Mouse (Mus musculus): ENCODE measurements at regions not wholly inside any gene's neighbourhood (a gene's known extent, or its start where the extent isn't known, plus 50 kb on each side); places are given as distances from the start of the nearest gene placed in this dataset.

DNA sequence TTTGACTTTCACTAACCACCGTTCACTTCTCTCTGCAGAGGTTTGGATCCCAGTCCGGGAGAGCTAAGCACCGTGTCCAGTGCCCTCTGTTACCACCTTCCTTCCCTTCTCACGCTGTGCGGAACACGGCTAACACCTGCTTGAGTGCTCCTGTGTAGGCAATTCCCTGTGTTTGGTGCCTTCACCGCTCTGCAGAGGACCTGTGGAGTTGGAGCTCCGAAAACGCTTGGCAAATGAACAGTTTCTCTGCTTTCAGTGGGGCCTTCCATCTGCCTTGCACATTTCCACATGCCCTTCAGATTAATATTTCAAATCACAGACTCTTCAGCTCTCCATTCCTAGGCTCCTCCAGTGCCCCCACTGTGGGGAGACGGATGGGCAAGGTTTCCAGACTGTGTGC is 227.7 kb upstream of the Daam1 start:
- WGBS = 95% methylated on average over 10 of the region's 10 CpGs
- no peak for ATAC-seq (replicated peaks)

GRCm38 (mm10) chr12:71606366-71606765 is 224.5 kb upstream of the Daam1 start:
- H3K4me3 ChIP-seq = no peak overlapping the region
- 32% methylated on average over 3 of the region's 3 CpGs for WGBS
- no peak for ATAC-seq (replicated peaks)
- H3K4me1 ChIP-seq = peaks cover 14% of the 10 kb centered on the region
- H3K9me3 ChIP-seq = no peaks in the 10 kb centered on the region
- H3K9ac ChIP-seq (replicated peaks) = no peak overlapping the region
- peak overlapping the region; percentile 67 for H3K27ac ChIP-seq (replicated peaks)
- H3K36me3 ChIP-seq = no peaks in the 10 kb centered on the region
- no peak overlapping the region for H3K4me2 ChIP-seq (replicated peaks)
- H3K27me3 ChIP-seq = no peaks in the 10 kb centered on the region

More for the DNA sequence above, 227.7 kb upstream of the Daam1 start:
- no peak overlapping the region for H3K27ac ChIP-seq (replicated peaks)
- peaks cover 18% of the 10 kb centered on the region for H3K4me1 ChIP-seq
- no peak overlapping the region for H3K4me3 ChIP-seq
- no peak overlapping the region for H3K4me2 ChIP-seq (replicated peaks)
- no peaks in the 10 kb centered on the region for H3K9me3 ChIP-seq
- H3K27me3 ChIP-seq = no peaks in the 10 kb centered on the region
- no peaks in the 10 kb centered on the region for H3K36me3 ChIP-seq
- H3K9ac ChIP-seq (replicated peaks) = no peak overlapping the region

- ATAC-seq (replicated peaks) = no peak
- WGBS = 94% methylated on average over 4 of the region's 4 CpGs
Measured at GRCm38 (mm10) chr12:71607966-71608365, 222.9 kb upstream of the Daam1 start.

DNA sequence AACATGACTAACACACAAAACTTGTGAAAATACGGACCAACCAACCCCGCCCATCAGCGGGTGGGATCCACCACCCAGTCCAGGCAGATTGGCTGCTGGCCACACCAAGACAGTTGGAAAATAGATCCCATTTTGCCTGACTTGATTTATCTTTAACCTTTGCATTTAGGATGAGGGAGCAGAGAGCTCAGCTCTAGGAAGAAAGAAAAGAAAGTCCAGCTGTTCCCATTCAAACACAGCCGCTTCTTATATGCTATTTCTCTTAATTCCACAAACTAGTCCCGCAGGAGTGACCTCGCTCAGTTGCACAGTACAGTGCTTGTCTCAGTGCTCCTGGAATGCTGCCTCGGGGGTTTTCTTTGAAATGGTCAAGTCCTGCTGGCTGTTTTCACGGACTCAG is 217.6 kb upstream of the Daam1 start:
- WGBS = 77% methylated on average over 8 of the region's 8 CpGs
- Histone ChIP-seq H3K27me3 (no peaks in the 10 kb centered on the region), H3K9me3 (no peaks in the 10 kb centered on the region), H3K4me2 (replicated peaks) (no peak overlapping the region), H3K4me3 (no peak overlapping the region), H3K36me3 (no peaks in the 10 kb centered on the region), H3K4me1 (0 out of 2 replicates have a peak, but pooled peaks cover 3% of the 10 kb centered on the region), H3K9ac (replicated peaks) (no peak overlapping the region), H3K27ac (replicated peaks) (no peak overlapping the region)
- no peak for ATAC-seq (replicated peaks)

More at GRCm38 (mm10) chr12:71607966-71608365, 222.9 kb upstream of the Daam1 start:
- Histone ChIP-seq H3K4me3 (no peak overlapping the region), H3K27ac (replicated peaks) (no peak overlapping the region), H3K4me1 (peaks cover 12% of the 10 kb centered on the region; the same call in 1 of the 2 replicates), H3K9me3 (no peaks in the 10 kb centered on the region), H3K27me3 (no peaks in the 10 kb centered on the region), H3K4me2 (replicated peaks) (no peak overlapping the region), H3K36me3 (no peaks in the 10 kb centered on the region), H3K9ac (replicated peaks) (no peak overlapping the region)

GRCm38 (mm10) chr12:71614945-71615344 is 215.9 kb upstream of the Daam1 start:
- 0 out of 2 replicates have a peak, but pooled peaks have one; percentile 38 for ATAC-seq (replicated peaks)
- Histone ChIP-seq H3K9ac (replicated peaks) (no peak overlapping the region), H3K9me3 (no peaks in the 10 kb centered on the region), H3K36me3 (no peaks in the 10 kb centered on the region), H3K27ac (replicated peaks) (no peak overlapping the region), H3K4me3 (no peak overlapping the region), H3K4me2 (replicated peaks) (no peak overlapping the region), H3K4me1 (0 out of 2 replicates have a peak, but pooled peaks cover 3% of the 10 kb centered on the region), H3K27me3 (no peaks in the 10 kb centered on the region)
- WGBS = 66% methylated on average over 2 of the region's 2 CpGs

GRCm38 (mm10) chr12:71615383-71615782 is 215.5 kb upstream of the Daam1 start:
- 24% methylated on average over 2 of the region's 2 CpGs for WGBS
- no peak overlapping the region for H3K4me2 ChIP-seq (replicated peaks)
- ATAC-seq (replicated peaks) = 0 out of 2 replicates have a peak, but pooled peaks have one; percentile 38
- H3K9me3 ChIP-seq = no peaks in the 10 kb centered on the region
- H3K27me3 ChIP-seq = no peaks in the 10 kb centered on the region
- H3K36me3 ChIP-seq = no peaks in the 10 kb centered on the region
- H3K4me1 ChIP-seq = 0 out of 2 replicates have a peak, but pooled peaks cover 3% of the 10 kb centered on the region
- H3K27ac ChIP-seq (replicated peaks) = no peak overlapping the region
- H3K4me3 ChIP-seq = no peak overlapping the region
- no peak overlapping the region for H3K9ac ChIP-seq (replicated peaks)

DNA sequence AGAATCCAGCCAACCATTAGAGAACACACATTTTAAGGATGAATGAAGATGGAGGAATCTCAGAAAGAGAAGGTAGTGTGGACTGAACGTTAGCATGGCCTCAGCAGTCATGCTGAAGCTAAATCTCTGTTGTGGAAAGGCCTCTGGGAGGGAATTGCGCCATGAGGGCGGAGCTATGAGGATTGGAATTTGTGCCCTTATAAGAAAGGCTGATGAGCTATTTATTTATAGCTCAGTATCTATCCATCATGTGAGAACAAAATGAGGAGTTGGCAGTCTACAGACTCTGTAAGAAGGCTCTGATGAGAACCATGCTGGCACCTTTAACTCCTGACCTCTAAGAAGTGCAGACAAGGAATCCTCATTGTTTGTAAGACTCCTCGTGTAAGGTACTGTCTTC is 214.8 kb upstream of the Daam1 start:
- H3K4me1 ChIP-seq = 0 out of 2 replicates have a peak, but pooled peaks cover 3% of the 10 kb centered on the region
- no peak overlapping the region for H3K4me2 ChIP-seq (replicated peaks)
- no peak overlapping the region for H3K4me3 ChIP-seq
- H3K9me3 ChIP-seq = no peaks in the 10 kb centered on the region
- H3K36me3 ChIP-seq = no peaks in the 10 kb centered on the region
- H3K9ac ChIP-seq (replicated peaks) = no peak overlapping the region
- no peaks in the 10 kb centered on the region for H3K27me3 ChIP-seq
- WGBS = 77% methylated on average over 4 of the region's 4 CpGs
- H3K27ac ChIP-seq (replicated peaks) = no peak overlapping the region
- no peak for ATAC-seq (replicated peaks)

GRCm38 (mm10) chr12:71618466-71618865 is 212.4 kb upstream of the Daam1 start:
- WGBS = 75% methylated on average over 6 of the region's 6 CpGs
- ATAC-seq (replicated peaks) = no peak

GRCm38 (mm10) chr12:71618956-71619355 is 211.9 kb upstream of the Daam1 start:
- ATAC-seq (replicated peaks) = no peak
- no peak overlapping the region for H3K4me3 ChIP-seq
- H3K9me3 ChIP-seq = no peaks in the 10 kb centered on the region
- no peak overlapping the region for H3K27ac ChIP-seq (replicated peaks)
- peaks cover 8% of the 10 kb centered on the region for H3K4me1 ChIP-seq
- H3K27me3 ChIP-seq = no peaks in the 10 kb centered on the region
- 86% methylated on average over 8 of the region's 8 CpGs for WGBS
- H3K36me3 ChIP-seq = no peaks in the 10 kb centered on the region
- no peak overlapping the region for H3K4me2 ChIP-seq (replicated peaks)
- no peak overlapping the region for H3K9ac ChIP-seq (replicated peaks)

More at GRCm38 (mm10) chr12:71618466-71618865, 212.4 kb upstream of the Daam1 start:
- no peaks in the 10 kb centered on the region for H3K36me3 ChIP-seq
- H3K27ac ChIP-seq (replicated peaks) = no peak overlapping the region
- no peak overlapping the region for H3K9ac ChIP-seq (replicated peaks)
- no peaks in the 10 kb centered on the region for H3K27me3 ChIP-seq
- no peaks in the 10 kb centered on the region for H3K9me3 ChIP-seq
- no peak overlapping the region for H3K4me3 ChIP-seq
- H3K4me1 ChIP-seq = peaks cover 3% of the 10 kb centered on the region; the same call in 1 of the 2 replicates
- no peak overlapping the region for H3K4me2 ChIP-seq (replicated peaks)

GRCm38 (mm10) chr12:71619561-71619960 is 211.3 kb upstream of the Daam1 start:
- H3K36me3 ChIP-seq = no peaks in the 10 kb centered on the region
- 59% methylated on average over 4 of the region's 4 CpGs for WGBS
- peaks cover 13% of the 10 kb centered on the region for H3K4me1 ChIP-seq
- no peak overlapping the region for H3K9ac ChIP-seq (replicated peaks)
- no peak overlapping the region for H3K4me3 ChIP-seq
- H3K4me2 ChIP-seq (replicated peaks) = no peak overlapping the region
- H3K27me3 ChIP-seq = no peaks in the 10 kb centered on the region
- H3K9me3 ChIP-seq = no peaks in the 10 kb centered on the region
- no peak for ATAC-seq (replicated peaks)
- no peak overlapping the region for H3K27ac ChIP-seq (replicated peaks)

DNA sequence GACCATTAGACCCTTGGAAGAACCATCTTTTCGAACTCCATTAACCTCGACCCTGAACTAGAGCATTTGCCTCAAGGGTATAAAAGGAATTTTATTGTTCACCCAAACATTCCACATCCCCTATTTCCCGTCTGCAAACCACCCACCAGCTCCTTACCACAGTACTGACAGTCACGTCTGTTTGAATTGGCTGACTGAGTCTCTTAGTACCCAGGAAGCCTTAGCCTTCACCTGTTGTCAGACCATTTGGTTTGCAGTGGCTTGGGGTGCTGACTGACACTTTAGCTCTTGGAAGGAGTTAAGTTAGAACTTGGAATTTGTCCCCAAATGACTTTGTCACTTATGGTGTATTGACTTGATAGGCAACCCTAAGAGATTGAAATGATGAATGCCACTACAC is 209.3 kb upstream of the Daam1 start:
- H3K27ac ChIP-seq (replicated peaks) = no peak overlapping the region
- H3K27me3 ChIP-seq = no peaks in the 10 kb centered on the region
- no peak overlapping the region for H3K4me2 ChIP-seq (replicated peaks)
- no peak overlapping the region for H3K4me3 ChIP-seq
- peaks cover 10% of the 10 kb centered on the region for H3K4me1 ChIP-seq
- WGBS = 69% methylated on average over 4 of the region's 4 CpGs
- no peaks in the 10 kb centered on the region for H3K36me3 ChIP-seq
- no peaks in the 10 kb centered on the region for H3K9me3 ChIP-seq
- H3K9ac ChIP-seq (replicated peaks) = no peak overlapping the region
- no peak for ATAC-seq (replicated peaks)

GRCm38 (mm10) chr12:71622761-71623160 is 208.1 kb upstream of the Daam1 start:
- ATAC-seq (replicated peaks) = no peak
- no peak overlapping the region for H3K9ac ChIP-seq (replicated peaks)
- H3K27me3 ChIP-seq = no peaks in the 10 kb centered on the region
- peaks cover 14% of the 10 kb centered on the region for H3K4me1 ChIP-seq
- no peaks in the 10 kb centered on the region for H3K36me3 ChIP-seq
- H3K4me3 ChIP-seq = no peak overlapping the region
- H3K27ac ChIP-seq (replicated peaks) = no peak overlapping the region
- no peaks in the 10 kb centered on the region for H3K9me3 ChIP-seq
- WGBS = 85% methylated on average over 2 of the region's 2 CpGs
- no peak overlapping the region for H3K4me2 ChIP-seq (replicated peaks)

DNA sequence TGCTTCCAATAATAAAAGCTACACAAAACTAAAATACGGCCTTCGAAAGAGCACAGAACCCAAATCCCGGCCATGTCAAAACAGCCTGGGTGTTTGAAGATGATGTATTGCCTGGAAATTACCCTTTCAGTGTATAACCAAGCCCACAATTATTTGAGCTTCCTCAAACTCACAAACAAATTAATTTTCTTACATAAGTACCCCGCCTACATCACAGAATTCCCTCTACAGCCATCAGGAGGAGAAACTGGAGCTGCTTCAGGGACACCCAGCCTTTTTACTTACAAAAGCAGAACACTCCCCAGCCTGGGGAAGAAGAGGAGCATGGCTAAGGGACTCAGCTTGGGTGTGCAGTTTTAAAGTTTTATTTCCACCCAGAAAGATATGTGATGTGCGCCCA is 207.6 kb upstream of the Daam1 start:
- ATAC-seq (replicated peaks) = no peak
- peaks cover 19% of the 10 kb centered on the region for H3K4me1 ChIP-seq
- WGBS = 90% methylated on average over 5 of the region's 5 CpGs

More for the DNA sequence above, 207.6 kb upstream of the Daam1 start:
- H3K4me3 ChIP-seq = no peak overlapping the region
- peak overlapping the region; percentile 53; the same call in 1 of the 2 replicates for H3K27ac ChIP-seq (replicated peaks)
- H3K4me2 ChIP-seq (replicated peaks) = no peak overlapping the region
- H3K9ac ChIP-seq (replicated peaks) = no peak overlapping the region
- no peaks in the 10 kb centered on the region for H3K36me3 ChIP-seq
- H3K27me3 ChIP-seq = no peaks in the 10 kb centered on the region
- H3K9me3 ChIP-seq = no peaks in the 10 kb centered on the region

All from forebrain, embryonic 15.5 days (tissue).